Mouse (Mus musculus) embryonic fibroblast, embryonic 13.5 days (primary cell): ENCODE data around the gene Neb.

Source experiments
- CTCF ChIP-seq: IDR thresholded peaks from 2 replicates; pipeline ENCODE4 v1.5.1; 2011; ENCODE audit warnings: mild to moderate bottlenecking, control low read depth, low read length, moderate library complexity, borderline replicate concordance; ENCODE audit not compliant: insufficient read depth
- POLR2A ChIP-seq: IDR thresholded peaks from 2 replicates; pipeline ENCODE4 v1.6.1; 2011; ENCODE audit warnings: low read depth, mild to moderate bottlenecking, control low read depth, low read length, moderate library complexity

- TF ChIP-seq CTCF (no peak), POLR2A (no peak)
Observed at GRCm38 (mm10) chr2:52212561-52212961, 165.7 kb downstream of the Neb start.
